Mouse (Mus musculus) CD8-positive naive resting alpha-beta T cell, adult 2 months (primary cell): ENCODE data around the gene Mindy1.

ENCODE experiments used
- DNase-seq, 2 experiments: peaks; one replicate each; pipeline ENCODE4 v3.0.0; 2022; ENCODE audit warnings: low read depth in 2 of 2, low spot score in 2 of 2

The Mindy1 gene

DNA sequence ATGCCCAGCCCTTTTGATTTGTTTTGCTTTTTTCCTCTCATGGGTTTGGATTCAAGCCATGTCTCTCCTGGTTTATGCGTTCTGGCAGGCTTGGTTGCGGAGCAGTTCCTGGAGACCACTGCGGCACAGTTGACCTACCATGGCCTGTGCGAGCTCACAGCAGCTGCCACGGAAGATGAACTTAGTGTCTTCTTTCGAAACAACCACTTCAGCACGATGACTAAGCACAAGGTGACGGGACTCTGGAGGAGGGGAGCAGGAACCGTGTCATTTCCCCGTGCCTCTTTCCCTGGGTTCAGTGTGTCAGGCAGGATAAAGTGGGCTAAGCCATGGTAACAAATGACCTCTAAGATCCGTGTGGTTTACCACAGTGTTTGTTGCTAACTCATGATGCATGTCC, 12.4 kb downstream of the Mindy1 start:
- DNase-seq: no peak

DNA sequence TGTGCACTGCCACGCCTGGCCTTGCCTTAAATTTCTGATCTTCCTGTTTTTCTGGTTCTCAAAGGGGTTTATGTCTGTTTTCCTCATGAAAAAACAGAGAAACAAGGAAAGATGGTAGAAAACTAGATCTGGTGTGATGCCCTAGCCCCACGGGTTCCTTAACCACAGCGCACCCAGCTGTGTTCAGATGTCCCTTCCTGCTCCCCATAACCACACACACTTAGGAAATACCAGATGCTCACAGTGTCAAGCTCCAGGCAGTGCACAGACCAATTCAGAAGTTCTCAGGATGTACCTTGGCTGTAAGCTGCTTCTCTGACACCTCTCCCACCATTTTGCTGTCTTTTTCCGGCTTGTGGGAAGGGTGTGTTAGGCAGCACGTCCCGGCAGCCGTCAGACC, 13.2 kb downstream of the Mindy1 start:
- no peak for DNase-seq

DNA sequence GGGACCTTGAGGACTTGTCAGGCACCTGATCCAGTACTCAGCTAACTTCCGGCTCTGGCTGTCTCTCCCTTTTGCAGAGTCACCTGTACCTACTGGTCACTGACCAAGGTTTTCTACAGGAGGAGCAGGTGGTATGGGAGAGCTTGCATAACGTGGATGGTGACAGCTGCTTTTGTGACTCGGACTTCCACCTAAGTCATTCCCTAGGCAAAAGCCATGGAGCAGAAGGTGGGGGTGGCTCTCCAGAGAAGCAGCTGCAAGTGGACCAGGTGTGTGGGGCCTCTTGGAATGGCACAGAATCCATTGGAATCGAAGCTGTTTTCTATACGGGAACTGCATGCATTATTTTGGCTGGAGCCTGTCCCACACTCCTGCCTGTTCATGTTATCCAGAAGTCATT, 13.6 kb downstream of the Mindy1 start:
- DNase-seq: no peak

DNA sequence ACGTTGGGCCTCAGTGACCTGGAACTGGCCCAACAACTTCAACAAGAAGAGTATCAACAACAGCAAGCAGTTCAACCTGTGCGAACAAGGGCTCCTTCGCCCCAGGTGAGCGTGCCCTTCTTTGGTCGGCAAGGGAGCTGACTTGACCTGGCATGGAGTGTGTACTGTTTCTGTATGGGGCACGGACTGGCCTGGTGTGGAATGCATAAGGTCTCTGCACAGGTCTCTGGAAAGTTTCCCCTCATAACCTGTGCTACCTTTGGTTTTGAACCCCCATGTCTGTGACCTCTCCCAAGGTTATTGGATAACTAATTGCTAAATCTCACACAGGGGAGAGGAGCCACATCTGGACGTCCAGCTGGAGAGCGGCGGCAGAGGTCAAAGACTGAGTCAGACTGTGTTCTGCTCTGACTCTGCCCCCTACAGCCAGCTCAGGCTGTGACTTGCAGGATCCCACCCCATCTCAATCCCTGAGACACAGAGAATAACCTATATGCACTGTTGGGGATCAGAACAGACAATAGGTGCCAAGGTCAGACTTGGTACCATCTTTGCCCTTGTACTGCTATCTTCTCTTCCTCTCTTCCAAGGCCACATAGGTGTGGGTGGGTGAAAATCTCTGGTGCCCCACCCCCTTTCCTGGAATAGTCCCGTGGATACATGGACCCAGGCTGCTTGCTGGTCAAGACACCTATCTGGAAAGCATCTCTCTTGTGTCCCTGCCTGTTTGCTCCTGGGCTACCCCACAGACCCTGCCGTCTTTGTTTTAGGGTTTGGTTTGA, 14.4 kb downstream of the Mindy1 start:
- no peak for DNase-seq

DNA sequence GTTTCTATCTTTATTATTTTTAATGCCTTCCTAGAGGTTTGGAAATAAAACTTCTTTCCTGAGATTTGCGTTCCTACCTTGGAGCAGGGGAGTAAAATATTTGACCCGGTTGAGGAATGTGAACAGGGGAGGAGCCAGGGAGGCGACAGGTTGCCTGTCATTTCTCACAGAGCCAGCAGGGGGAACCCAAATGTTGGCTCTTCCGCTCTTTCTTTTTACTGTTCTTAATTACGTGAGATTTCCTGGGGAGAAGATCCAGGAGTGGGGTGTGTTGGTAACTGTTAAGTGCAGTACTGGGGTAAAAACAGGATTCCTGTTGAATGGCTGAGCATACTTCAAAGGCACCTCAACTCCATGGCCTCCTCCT, 14.9 kb downstream of the Mindy1 start:
- DNase-seq: peak; percentile 25 to 46

DNA sequence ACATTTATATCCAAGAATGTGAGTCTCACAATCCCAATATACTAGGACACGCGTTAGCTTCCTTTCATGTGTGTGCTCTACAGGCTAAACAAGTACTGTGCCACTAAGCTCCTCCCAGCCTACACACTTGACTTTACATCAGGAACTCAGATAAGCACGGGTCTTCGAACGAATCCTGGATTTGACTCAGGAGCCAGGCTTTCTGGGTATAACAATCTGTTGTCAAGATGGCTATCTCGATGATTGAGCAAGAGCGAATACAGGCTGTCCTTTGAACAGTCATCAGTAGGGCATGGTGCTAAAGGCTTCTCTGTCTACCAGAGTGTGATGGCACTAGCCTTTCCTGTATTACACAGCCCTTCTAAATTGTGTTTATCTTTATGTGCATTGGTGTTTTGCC, 16.9 kb downstream of the Mindy1 start:
- no peak for DNase-seq

DNA sequence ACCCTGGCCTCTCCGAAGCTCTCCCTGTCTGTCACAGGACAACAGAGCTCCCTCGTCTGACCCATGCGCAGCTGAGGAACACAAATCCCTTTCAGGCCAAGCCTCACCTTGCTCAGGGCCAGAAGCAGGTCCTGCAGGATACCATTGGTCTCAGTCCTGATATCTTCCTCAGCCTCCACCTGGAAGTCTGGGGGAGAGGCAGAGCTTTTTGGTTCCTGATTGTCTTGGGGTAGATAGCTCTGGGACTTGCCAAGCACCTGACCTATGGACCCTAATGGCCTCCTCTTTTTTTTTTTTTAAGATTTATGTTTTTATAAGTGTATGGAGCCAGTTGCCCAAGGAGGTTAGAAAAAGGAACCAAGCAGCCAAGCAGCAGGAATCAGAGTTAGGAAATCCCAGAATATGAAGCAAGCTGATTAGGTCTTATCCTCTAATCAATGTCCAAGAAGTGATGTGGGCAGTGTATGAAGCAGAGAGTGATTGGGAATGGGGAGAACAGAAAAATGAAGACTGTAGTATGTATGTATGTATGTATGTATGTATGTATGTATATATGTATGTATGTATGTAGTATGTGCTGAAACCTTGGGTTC, 20.2 kb downstream of the Mindy1 start:
- no peak for DNase-seq

DNA sequence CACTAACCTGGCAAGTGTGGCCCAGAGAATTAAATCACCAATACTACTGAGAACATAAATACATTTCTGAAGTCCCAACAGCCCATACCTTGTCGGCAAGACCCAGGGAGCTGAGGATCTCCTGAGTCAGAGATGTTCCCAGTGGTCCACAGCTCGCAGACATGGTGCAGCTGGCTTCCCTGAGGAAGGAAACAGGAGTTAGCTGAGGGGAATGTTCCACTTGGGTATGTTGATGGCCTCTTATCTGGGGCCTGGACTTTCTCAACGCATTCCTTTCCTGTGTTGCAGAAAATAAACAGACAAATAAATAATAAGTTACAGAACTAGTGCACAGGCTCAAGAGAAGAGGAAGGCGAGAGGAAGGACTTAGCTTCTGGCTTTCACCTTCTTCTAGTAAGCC, 25.1 kb downstream of the Mindy1 start:
- DNase-seq: no peak

DNA sequence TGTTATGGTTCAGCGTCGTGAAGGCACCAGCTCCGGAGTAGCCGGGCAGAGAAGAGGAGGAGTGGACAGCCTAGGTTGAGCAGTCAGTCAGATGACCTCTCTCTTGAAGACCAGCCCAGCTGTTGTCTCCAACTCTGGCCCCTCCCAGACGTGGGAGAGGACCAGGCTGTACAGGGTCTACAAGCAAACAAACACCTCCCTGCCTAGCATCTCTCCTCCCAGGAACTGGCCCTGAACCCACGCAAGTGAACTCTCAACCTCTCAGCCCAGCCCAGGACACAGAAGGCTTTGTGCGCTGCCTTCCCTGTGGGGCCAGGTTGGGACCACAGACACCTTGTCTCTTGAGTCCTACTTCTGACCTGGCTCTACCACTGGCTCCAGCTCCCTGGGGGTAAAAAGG, 26.0 kb downstream of the Mindy1 start, which contains the start of gene Anxa9:
Gene Anxa9, minus strand, starts transcription at position 77 of the 400 bp plus-strand sequence.
- DNase-seq: no peak

DNA sequence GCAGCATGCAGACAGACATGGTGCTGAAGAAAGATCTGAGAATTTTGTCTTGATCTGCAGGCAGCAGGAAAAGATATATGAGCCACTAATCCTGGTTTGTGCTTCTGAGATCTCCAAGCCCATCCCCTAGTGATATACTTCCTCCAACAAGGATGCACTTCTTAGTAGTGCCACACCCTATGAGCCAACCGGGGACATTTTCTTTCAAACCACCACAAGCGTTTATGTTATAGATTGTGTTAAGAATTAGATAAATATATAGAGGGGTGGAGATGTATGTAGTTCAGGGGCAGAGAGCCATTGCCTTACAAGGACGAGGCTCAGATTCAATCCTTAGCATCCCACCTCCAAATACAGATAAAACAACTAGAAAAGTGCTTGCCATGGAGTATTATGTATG, 29.4 kb downstream of the Mindy1 start:
- DNase-seq: no peak

DNA sequence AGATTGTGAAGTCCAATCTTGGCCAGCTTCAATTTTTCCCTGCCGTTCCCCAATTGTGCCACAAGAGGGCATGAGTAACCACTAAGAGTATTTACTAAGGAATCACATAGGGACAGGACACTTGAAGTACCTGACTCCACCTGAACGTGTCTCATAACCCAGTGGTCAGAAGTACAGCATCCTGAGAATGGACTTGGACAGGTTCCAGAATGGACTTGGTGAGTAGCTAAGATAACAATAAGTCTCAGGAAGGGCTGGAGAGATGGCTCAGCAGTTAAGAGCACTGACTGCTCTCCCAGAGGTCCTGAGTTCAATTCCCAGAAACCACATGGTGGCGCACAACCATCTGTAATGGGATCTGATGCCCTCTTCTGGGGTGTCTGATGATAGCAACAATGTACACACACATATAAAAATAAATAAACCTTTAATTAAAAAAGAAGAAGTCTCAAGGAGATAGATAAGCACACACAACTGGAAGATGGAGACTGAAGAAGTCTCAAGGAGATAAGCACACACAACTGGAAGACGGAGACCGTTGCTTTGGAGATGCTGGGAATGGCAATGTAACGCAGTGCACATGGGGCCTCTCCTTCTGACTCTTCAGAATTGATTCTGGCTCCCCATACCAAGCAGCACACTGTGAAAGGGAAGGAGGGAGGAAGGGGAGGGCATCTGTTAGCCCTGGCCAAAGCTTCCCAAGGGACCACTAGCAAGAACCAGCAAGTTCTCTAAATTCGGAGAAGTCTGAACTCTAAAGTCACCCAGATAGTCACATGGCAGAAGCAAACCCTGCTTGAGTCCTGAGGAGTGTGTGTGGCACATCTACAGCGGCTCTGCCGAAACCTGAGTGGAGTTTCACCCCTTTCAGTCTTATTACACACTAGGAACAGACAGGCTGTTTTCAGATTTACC, 30.1 kb downstream of the Mindy1 start:
- peak; percentile 43 to 55 for DNase-seq

DNA sequence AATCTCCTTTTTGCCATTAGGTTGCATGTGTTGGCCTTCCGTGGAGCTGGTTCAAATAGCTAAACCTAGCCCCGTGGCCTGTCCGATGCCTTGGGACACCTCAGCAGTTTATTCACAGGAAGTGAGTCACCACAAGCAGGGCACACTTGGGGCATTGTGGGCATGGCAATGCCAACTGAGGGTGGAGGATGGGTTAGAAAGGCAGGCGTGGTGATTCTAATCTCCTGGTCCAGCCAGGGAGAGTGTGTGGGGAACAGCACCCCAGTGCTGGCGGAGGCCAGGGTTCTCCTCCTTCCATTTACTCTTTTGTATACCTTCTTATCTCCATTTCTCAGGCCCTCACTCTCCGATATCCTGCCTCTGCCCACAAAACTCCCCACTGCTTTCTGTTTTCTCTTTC, 31.5 kb downstream of the Mindy1 start:
- no peak for DNase-seq

DNA sequence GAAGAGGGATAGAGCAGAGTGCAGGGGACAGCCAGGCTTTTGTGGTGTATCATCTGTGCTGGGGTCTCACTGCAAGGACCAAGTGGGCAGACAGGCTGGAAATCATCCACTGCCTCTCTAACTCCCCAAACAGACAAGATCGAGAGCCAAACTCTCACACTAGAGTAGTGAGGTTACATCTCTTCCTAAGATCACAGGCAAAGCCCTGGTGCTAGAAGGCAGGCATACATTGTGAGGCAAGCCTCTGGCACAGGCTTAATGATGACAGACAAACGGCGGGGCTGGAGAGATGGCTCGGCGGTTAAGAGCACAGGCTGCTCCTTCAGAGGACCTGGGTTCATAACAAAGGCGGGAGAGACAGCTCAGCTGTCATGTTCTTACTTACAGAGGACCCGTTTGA, 32.3 kb downstream of the Mindy1 start:
- no peak for DNase-seq

DNA sequence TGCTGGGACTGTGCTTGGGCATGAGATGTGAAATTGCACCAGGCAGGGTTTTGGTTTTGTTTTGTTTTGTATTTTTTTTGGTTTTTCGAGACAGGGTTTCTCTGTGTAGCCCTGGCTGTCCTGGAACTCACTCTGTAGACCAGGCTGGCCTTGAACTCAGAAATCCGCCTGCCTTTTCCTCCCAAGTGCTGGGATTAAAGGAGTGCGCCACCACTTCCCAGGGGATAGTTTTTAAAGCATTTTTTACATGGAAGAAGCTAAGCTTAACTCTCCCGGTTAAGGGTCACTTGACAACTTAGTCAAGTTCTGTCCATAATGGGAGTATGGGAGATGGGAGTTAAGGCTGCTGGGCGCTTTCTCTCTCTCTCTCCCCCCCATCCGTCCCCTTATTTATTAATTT, 32.9 kb downstream of the Mindy1 start:
- no peak for DNase-seq

DNA sequence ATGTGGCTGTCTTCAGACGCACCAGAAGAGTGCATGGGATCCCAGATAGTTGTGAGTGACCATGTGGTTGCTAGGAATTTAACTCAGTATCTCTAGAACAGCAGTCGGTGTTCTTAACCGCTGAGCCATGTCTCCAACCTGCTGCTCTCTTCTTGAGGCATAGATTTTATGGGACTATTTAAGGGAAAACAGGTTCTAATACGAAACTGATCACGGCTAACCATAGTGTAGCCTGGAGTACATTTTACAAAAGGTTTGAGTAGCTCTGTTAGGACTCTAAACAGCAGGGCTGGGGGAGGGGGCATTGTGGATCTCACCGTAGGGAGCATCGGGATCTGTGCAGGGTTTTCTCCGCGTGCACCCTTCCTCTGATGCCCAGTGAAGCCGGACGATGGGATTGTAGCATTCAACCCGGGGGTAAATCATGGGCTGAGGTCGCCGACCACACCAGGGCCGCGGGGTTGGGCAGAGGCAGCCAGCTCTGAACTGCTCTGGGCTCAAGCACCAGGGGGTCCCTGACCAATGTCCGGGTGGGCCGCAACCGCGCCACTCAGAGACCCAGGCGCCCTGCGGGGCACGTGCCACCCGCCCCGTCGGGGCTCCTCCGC, 33.4 kb downstream of the Mindy1 start, which contains the start of gene Cers2:
Gene Cers2, plus strand, starts transcription at position 306 of the 608 bp plus-strand sequence.
- no peak for DNase-seq

DNA sequence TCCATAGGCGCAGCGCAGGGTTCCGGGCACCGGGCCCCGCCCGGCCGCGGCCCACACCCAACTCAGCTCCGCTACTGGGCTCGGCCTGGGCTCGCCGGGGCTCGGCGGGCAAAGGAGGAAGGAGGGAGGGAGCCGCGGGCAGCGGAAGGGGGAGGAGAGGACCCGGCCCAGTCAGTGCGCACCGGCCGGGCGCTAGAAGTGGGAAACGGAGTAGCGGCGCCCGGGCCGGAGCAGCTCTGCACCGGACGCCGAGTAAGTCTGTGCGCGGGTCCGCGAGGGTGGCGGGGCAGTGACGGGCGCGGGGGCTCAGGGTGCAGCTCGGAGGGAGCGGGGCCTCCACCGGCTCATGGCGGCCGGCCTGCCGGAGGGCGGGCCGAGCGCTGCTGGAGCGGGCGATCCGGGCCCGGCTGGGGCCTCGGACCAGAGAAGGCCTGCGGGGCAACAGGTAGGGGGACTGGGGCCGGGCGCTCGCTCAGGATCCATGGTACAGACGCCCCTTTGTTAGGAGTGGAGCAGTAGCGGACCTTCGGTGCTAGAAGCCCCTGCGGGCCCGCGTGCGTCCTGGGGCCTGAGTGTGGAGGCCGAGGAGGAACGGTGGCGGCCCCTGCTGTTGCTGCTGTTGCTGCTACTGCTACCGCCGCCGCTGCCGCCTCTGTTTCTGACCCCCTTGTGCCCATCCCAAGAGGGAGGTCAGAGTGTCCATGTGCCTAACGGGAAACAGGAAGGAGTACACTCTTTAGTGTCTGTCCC, 34.1 kb downstream of the Mindy1 start:
- peak; percentile 77 to 82 for DNase-seq

DNA sequence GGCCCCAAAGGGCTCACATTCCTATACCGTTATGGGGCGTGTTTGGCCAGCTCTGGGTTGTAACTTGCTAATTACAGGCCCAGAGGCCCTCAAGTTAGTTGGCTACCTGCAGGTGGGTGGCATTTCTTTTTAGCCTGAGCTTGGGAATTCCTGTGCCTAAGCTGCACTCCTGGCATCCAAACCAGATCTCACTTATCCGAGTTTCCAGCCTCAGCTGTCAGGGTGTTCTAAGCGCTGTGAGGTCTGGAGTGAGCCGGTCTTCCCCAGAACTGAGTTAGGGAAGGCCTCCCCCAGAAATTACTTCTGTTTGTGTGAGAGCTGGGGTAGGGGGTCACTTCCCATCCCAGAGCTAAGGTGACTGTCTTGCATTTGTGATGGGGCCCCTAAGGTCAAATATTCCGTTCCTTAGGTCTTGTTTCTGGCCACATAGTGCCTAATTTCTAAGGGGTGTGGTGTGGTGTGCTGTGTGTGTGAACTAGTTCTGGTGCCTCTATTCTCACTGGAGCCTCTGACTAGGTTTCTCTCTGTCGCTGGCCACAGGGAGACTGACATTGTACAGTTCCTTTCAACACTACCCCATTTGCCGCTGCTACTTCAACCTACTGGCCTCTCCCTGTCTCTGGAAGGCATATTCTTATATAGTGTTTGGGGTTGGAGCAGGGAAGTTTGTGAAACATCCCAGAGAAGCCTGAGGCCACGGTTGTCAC, 34.9 kb downstream of the Mindy1 start:
- DNase-seq: peak in 1 of 2 experiments; percentile 15

DNA sequence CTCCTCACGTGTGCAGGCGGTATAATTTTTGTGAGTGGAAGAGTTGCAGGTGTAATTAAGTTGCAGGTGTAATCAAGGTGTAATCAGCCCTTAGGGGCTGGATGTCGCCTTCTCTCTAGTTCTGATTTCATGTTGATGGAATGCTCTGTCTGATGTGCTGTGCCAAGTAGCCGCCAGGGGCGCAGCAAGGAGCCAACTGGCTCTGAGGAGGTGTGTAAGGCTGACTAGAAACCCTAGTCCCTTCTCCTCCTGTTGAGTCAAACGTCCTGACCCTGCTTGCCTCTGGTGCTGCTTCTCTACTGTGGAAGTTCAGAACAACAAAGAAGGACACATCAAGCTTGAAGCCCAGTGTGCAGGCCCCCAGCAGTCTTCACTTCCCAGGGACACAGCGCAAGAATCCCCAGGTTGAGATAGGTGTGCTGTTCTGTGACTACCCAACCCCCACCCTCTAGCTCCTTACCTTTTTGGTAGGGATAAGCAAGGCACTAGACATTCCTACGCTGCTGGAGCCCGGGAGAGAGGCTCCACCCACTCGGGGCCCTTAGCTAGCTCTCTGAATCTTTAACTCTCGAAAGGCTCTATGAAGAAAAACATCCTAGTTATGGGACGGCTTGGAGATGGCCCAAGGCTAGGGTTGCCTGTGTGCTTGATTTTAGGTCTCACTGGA, 36.4 kb downstream of the Mindy1 start:
- DNase-seq: peak; percentile 31 to 63

DNA sequence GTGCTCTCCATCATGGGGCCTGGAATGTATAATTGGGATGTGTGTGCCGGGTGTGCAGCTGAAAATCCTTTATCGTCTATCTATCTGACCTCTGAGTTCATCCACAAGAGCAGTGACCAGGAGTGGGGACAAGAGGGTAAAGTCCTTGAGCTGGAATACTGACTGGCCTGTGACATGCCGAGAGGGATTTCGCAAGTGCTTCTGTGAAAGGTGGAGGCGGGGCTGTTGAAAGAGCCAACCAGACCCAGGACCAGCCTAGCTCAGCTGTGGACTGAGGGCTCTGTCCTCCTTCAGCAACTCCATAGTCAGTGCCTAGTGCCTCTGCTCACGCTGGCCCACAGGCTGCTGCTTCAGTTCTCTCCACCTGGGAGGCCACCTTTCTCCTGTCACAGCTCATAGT, 37.4 kb downstream of the Mindy1 start:
- no peak for DNase-seq

DNA sequence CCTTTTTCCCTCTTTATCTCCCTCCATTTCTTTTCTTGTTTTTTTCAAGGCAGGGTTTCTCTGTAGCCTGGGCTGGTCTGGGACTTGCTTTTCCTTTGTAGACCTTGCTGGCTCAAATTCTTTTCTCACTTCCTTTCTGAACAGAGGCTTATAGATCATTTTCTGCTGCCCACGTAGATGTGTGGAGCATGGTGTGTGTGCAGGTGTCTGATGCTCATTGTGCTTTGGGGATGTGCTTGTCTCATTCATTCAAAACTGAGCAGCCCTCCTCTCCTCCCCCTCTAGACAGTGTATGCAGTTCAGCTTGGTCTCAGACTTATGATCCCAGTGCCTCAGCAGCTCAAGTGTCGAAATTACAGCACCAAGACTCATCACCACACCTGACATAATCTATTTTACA, 38.0 kb downstream of the Mindy1 start:
- DNase-seq: no peak
